Mouse (Mus musculus) liver, postnatal 0 days (tissue): ENCODE measurements around the gene Scn4a. TPM values are rescaled to one million over a fixed set of nuclear protein-coding genes. Genes with fewer than 3 reads are reported as not detected.

ENCODE experiments used
- ATAC-seq: fragments of 200-750 bp; cut with Nextera tagmentation; 2 replicates; pipeline ENCODE4 v1.8.0; 2017; ENCODE audit warnings: mild to moderate bottlenecking, moderate library complexity
- DNase-seq: peaks from one replicate; pipeline ENCODE4 v3.0.0-alpha.2; 2016
- H3K27ac ChIP-seq: fragments of 300-500 bp; sonication (generic); 2 replicates; pipeline ENCODE4 v1.5.1; 2014; ENCODE audit warnings: antibody characterized with exemption, moderate library complexity, mild to moderate bottlenecking, low read depth
- H3K27me3 ChIP-seq: fragments of 300-500 bp; sonication (generic); 2 replicates; pipeline ENCODE4 v1.6.1; 2014; ENCODE audit warnings: low read length, control low read depth, mixed read lengths; ENCODE audit not compliant: insufficient read depth
- H3K36me3 ChIP-seq: fragments of 300-500 bp; sonication (generic); replicated peaks from 2 replicates; pipeline ENCODE4 v1.6.1; 2014; ENCODE audit warnings: mild to moderate bottlenecking, control low read depth, low read length, moderate library complexity, mixed read lengths; ENCODE audit not compliant: insufficient read depth
- H3K4me1 ChIP-seq: fragments of 300-500 bp; sonication (generic); 2 replicates; pipeline ENCODE4 v1.6.1; 2014; ENCODE audit warnings: antibody characterized with exemption, mild to moderate bottlenecking, control low read depth; ENCODE audit not compliant: insufficient read depth
- H3K4me2 ChIP-seq: fragments of 300-500 bp; sonication (generic); 2 replicates; pipeline ENCODE4 v1.6.1; 2014; ENCODE audit warnings: low read depth, mild to moderate bottlenecking, low read length, moderate library complexity, mixed read lengths
- H3K4me3 ChIP-seq: fragments of 300-500 bp; sonication (generic); 2 replicates; pipeline ENCODE4 v1.5.1; 2014; ENCODE audit warnings: low read depth, low read length
- H3K9ac ChIP-seq: fragments of 300-500 bp; sonication (generic); replicated peaks from 2 replicates; pipeline ENCODE4 v1.6.1; 2014; ENCODE audit warnings: mild to moderate bottlenecking, moderate library complexity
- H3K9me3 ChIP-seq: fragments of 300-500 bp; sonication (generic); 2 replicates; pipeline ENCODE4 v1.6.1; 2016; ENCODE audit warnings: mild to moderate bottlenecking, control low read depth, low read length, mixed read lengths
- CTCF ChIP-seq: sonication (generic); IDR thresholded peaks from 2 replicates; pipeline ENCODE4 v1.5.1; 2016; ENCODE audit warnings: antibody characterized with exemption, low read depth
- EP300 ChIP-seq: IDR thresholded peaks from 2 replicates; pipeline ENCODE4 v1.6.1; 2016; ENCODE audit warnings: antibody characterized with exemption, low read depth, mild to moderate bottlenecking
- WGBS: fragments of 180-500 bp; shearing (Covaris S2); extraction: QIAGEN DNeasy Blood & Tissue Kit; methylation state at CpG from one replicate; pipeline ENCODE4 v1.1.7; 2014; ENCODE audit not compliant: insufficient replicate concordance; 5-methylcytosine and 5-hydroxymethylcytosine counted together
- polyA plus RNA-seq: library from polyadenylated mRNA; unstranded; fragments of >200 nt; fragmentation: Nextera tagmentation; extraction: Ambion mirVana; gene quantifications from 2 replicates; pipeline ENCODE4 v1.2.1, GENCODE M21; 2015

The Scn4a gene
- polyA plus RNA-seq, 1 experiment from 2014 or later: 0.06 TPM

DNA sequence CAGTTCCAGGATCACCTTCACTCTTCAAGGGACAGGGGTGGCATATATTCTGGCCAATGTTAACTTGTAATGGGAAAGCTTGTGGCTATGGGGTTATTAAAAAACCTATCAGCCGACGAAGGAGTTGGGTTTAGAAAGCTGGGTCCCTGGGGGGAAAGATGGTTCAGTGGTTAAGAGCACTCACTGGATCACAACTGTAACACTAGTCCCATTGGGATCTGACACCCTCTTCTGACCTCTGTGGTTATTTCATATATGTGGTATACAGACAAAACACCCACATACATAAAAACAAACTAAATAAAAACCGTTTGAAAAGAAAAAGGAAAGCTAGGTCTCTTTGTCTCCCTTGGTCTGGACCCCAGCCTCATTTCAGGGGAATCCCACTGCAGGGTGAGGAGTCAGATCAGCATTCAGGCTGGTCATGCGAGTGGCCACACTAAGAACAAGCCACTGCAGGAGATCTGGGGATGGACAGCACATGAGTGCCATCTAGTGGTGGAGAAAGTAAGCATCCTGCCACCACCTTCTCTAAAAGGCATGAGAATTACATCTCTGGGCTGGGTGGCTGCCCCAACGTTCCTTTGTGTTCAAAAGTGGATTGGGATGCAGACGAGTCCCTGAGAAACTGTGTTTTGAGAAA is 38.6 kb upstream of the Scn4a start:
- ATAC-seq (peak; percentile 35), DNase-seq (peak; percentile 75)
- H3K9me3 ChIP-seq: no peaks in the 10 kb centered on the region
- H3K9ac ChIP-seq: no peak overlapping the region
- no peak overlapping the region for H3K4me3 ChIP-seq
- H3K27me3 ChIP-seq: no peaks in the 10 kb centered on the region
- 26% methylated on average over 6 of the region's 6 CpGs for WGBS
- TF ChIP-seq CTCF (peak; percentile 98), EP300 (no peak)
- H3K36me3 ChIP-seq: peaks cover 13% of the 10 kb centered on the region
- H3K4me1 ChIP-seq: peaks cover 34% of the 10 kb centered on the region
- H3K4me2 ChIP-seq: no peak overlapping the region
- H3K27ac ChIP-seq: no peak overlapping the region

DNA sequence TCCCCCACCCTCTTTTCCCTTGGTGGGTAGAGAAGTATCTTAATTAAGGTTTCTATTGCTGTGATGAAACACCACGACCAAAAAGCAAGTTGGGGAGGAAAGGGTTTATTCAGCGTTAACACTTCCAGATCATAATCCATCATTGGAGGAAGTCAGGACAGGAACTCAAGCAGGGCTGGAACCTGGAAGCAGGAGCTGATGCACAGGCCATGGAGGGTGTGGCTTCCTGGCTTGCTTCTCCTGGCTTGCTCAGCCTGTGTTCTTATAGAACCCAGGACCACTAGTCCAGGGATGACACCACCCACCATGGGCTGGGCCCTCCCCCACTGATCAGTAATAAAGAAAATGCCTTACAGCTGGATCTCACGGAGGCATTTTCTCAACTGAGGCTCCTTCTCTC is 37.7 kb upstream of the Scn4a start:
- Histone ChIP-seq H3K4me3 (no peak overlapping the region), H3K4me2 (no peak overlapping the region), H3K27me3 (no peaks in the 10 kb centered on the region), H3K4me1 (peaks cover 34% of the 10 kb centered on the region), H3K9ac (no peak overlapping the region), H3K27ac (no peak overlapping the region), H3K9me3 (no peaks in the 10 kb centered on the region), H3K36me3 (peaks cover 9% of the 10 kb centered on the region; the same call in 1 of the 2 replicates)
- WGBS: 39% methylated on average over 3 of the region's 3 CpGs
- DNase-seq (no peak), ATAC-seq (no peak)
- TF ChIP-seq CTCF (no peak), EP300 (no peak)

DNA sequence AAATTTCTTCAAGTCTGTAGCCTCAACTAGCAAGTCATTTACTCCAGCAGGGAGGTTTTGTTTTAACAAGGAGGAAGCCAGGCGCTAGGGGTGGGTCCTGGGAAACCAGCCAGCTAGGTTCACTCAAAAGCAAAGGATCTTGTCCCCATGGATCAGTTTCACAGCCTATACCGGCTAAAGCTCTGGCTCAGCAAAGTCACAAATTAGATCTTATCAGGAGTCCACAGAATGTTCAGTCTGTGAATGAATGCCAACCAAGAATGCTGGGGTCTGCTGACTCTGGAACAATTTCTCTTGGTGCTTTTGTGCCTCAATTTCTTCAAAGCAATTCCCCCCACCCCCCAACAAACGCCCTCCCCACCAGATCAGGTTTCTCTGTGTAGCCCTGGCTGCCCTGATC is 36.5 kb upstream of the Scn4a start:
- ATAC-seq (no peak), DNase-seq (no peak)
- Histone ChIP-seq H3K36me3 (0 out of 2 replicates have a peak, but pooled peaks cover 4% of the 10 kb centered on the region), H3K4me1 (peaks cover 34% of the 10 kb centered on the region), H3K4me3 (no peak overlapping the region), H3K4me2 (no peak overlapping the region), H3K27ac (no peak overlapping the region), H3K27me3 (no peaks in the 10 kb centered on the region), H3K9ac (no peak overlapping the region), H3K9me3 (no peaks in the 10 kb centered on the region)
- no peak for TF ChIP-seq EP300
- no peak for TF ChIP-seq CTCF
- 28% methylated on average over 3 of the region's 3 CpGs for WGBS

DNA sequence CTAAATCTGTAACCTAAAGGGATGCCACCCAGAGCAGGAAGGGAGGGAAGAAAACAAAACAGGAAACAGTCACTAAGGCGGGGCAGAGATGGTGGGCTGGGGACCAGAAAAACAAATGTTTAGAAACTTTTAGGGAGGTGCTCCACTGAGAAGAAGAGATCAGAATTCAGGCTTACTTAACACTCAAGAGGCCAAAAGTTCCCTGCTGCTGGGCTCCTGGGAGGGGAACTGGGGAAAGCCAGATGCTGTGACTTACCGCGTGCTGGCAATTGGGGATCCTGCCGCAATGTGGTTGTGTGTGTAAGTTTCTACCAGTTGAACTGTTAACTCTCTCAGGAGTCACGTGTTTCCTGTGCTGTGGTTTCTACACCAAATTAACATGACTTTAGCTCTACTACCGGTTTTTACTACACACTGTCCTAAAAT is 34.7 kb upstream of the Scn4a start, which contains the start of gene Icam2:
Gene Icam2 (minus strand): TSS at position 285 of the 426 bp plus-strand sequence.
- peak within 1 kb of the TSS; percentile 18 for H3K4me3 ChIP-seq

DNA sequence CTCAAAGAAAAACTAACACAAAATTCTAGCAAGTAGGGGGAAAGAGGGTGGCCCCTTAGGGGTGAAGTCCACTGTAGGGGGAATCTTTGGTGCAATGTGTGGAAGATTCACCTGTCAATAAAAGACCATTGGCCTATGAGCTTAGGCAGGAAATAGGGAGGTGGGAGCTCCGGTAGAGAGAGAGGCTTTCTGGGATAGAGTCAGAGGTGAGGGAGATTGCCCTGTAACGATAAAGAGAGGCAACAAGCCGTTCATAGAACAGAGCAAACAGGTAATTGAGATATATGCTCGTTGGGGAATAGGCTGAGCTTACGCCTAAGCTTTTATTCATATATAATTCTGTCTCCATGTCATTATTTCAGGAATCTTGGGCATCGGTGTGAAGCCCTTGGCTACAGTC is 33.9 kb upstream of the Scn4a start:
- Histone ChIP-seq H3K36me3 (no peaks in the 10 kb centered on the region), H3K4me1 (peaks cover 34% of the 10 kb centered on the region), H3K9ac (no peak overlapping the region; the same call in 1 of the 2 replicates), H3K4me2 (peak overlapping the region; percentile 52), H3K27me3 (no peaks in the 10 kb centered on the region), H3K27ac (peak overlapping the region; percentile 80; the same call in 1 of the 2 replicates), H3K4me3 (peak overlapping the region; percentile 18; the same call in 1 of the 2 replicates), H3K9me3 (no peaks in the 10 kb centered on the region)
- ATAC-seq: no peak
- 36% methylated on average over 6 of the region's 6 CpGs for WGBS
- DNase-seq: no peak
- no peak for TF ChIP-seq CTCF
- TF ChIP-seq EP300: no peak

More for the DNA sequence above, 34.7 kb upstream of the Scn4a start, which contains the start of gene Icam2:
- no peak for TF ChIP-seq CTCF
- no peak for TF ChIP-seq EP300
- no peaks in the 10 kb centered on the region for H3K9me3 ChIP-seq
- H3K9ac ChIP-seq: no peak within 1 kb of the TSS; the same call in none of the 2 replicates
- peak; percentile 51 for DNase-seq
- H3K27ac ChIP-seq: peak within 1 kb of the TSS; percentile 80
- WGBS: 22% methylated on average over 6 of the region's 6 CpGs
- H3K4me1 ChIP-seq: peaks cover 34% of the 10 kb centered on the region
- H3K36me3 ChIP-seq: no peaks in the 10 kb centered on the region
- peak within 1 kb of the TSS; percentile 52 for H3K4me2 ChIP-seq
- H3K27me3 ChIP-seq: no peaks in the 10 kb centered on the region
- peak; percentile 38; the same call in 1 of the 2 replicates for ATAC-seq

DNA sequence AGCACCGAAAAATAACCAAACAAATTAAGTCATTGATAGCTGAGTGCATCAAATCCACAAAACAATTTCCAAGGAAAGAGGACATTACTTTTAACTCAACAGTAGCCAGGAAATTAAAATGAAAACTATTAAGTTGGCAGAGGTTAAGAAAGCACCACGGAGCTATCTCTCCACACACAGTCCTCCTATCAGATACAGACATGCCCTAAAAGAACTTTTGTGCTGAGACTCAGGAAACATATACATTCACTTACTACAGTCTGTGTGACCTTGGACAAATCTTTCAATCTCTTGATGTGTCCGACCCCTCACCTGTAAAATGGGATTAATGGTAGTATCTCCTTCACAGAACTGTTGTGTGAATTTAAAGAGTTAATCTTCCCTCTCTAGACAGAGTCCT is 33.3 kb upstream of the Scn4a start:
- whole genome bisulfite sequencing: 61% methylated on average over 3 of the region's 3 CpGs
- Histone ChIP-seq H3K27ac (no peak overlapping the region), H3K9me3 (no peaks in the 10 kb centered on the region), H3K27me3 (no peaks in the 10 kb centered on the region), H3K4me3 (no peak overlapping the region), H3K4me1 (peaks cover 33% of the 10 kb centered on the region), H3K36me3 (no peaks in the 10 kb centered on the region), H3K4me2 (no peak overlapping the region), H3K9ac (no peak overlapping the region)
- ATAC-seq (no peak), DNase-seq (no peak)
- TF ChIP-seq CTCF: no peak
- no peak for TF ChIP-seq EP300
